Mouse (Mus musculus) G1E (cell line): ENCODE results near the gene Tas2r120. TPM values are rescaled to one million over a fixed set of nuclear protein-coding genes. Genes with fewer than 3 reads are reported as not detected.
A peak's percentile ranks its signal among the peaks of the same experiment; 100 is the strongest.
"Not testable (repeated sequence)": the region's sequence is repeated elsewhere in the genome, so short reads cannot be mapped to it uniquely, and the experiment has no call there.

Source experiments
- ATAC-seq: 2 replicates; pipeline ENCODE4 v1.8.0; 2016; ENCODE audit warnings: mild to moderate bottlenecking; ENCODE audit not compliant: insufficient number of reproducible peaks, poor library complexity, low FRiP score, severe bottlenecking; ENCODE audit errors: extremely low read depth
- DNase-seq: peaks from one replicate; pipeline ENCODE4 v3.0.0; 2012; ENCODE audit warnings: low spot score
- H3K27me3 ChIP-seq: 2 replicates; pipeline ENCODE4 v1.6.1; 2012; ENCODE audit warnings: mild to moderate bottlenecking, low read length, inconsistent platforms; ENCODE audit not compliant: insufficient read depth
- H3K36me3 ChIP-seq: replicated peaks from 2 replicates; pipeline ENCODE3; 2012; ENCODE audit warnings: mild to moderate bottlenecking, inconsistent platforms
- H3K4me1 ChIP-seq: 2 replicates; pipeline ENCODE4 v1.6.1; 2012; ENCODE audit warnings: low read depth, low read length, inconsistent platforms, mixed read lengths; ENCODE audit not compliant: insufficient read depth
- H3K4me3 ChIP-seq: 2 replicates; pipeline ENCODE4 v1.5.1; 2012; ENCODE audit warnings: low read depth, mild to moderate bottlenecking, inconsistent platforms, low read length, moderate library complexity, mixed read lengths
- H3K9me3 ChIP-seq: replicated peaks from 2 replicates; pipeline ENCODE4 v1.6.1; 2012; ENCODE audit warnings: inconsistent platforms
- CTCF ChIP-seq: IDR thresholded peaks from 2 replicates; pipeline ENCODE4 v1.5.1; 2012; ENCODE audit warnings: low read depth, low read length, inconsistent platforms, mixed read lengths
- GATA1 ChIP-seq: IDR thresholded peaks from 2 replicates; pipeline ENCODE4 v1.6.1; 2012; ENCODE audit warnings: borderline replicate concordance, low read length, inconsistent platforms, mixed read lengths
- GATA2 ChIP-seq: IDR thresholded peaks from 2 replicates; pipeline ENCODE4 v1.6.1; 2012; ENCODE audit warnings: low read depth, low read length, inconsistent platforms, borderline replicate concordance
- POLR2AphosphoS5 ChIP-seq: IDR thresholded peaks from 2 replicates; pipeline ENCODE4 v1.6.1; 2012; ENCODE audit warnings: low read depth, low read length, inconsistent platforms; ENCODE audit not compliant: insufficient replicate concordance
- TAL1 ChIP-seq: conservative IDR thresholded peaks from 2 replicates; pipeline ENCODE4 v1.6.1; 2012; ENCODE audit warnings: low read depth, low read length, inconsistent platforms, mixed read lengths
- polyA plus RNA-seq: library from polyadenylated mRNA; stranded (reverse); fragments of >175 nt; gene quantifications from 2 replicates; pipeline ENCODE4 v1.2.3, GENCODE M21; 2012
- total RNA-seq, 2 experiments: library from RNA; stranded (forward) in 1 of 2; stranded (reverse) in 1 of 2; fragments of 200-1000 nt in 1 of 2; fragments of >200 nt in 1 of 2; fragmentation: Nextera tagmentation in 1 of 2; gene quantifications; 2 replicates each; pipeline ENCODE4 v1.2.3; 2014 to 2017

Gene Tas2r120
- total RNA-seq (2014; fragmentation: Nextera tagmentation) (not detected in 2 replicates), total RNA-seq (2017) (0.12 TPM in 1 of 2 replicates, not detected in the other), polyA plus RNA-seq (not detected in 2 replicates)

GRCm38 (mm10) chr6:132656653-132657052, at the start of gene Tas2r120:
Tas2r120 (plus strand) TSS chr6:132656953.
- Histone ChIP-seq H3K9me3 (0 out of 2 replicates have a peak, but pooled peaks cover 2% of the 10 kb centered on the region), H3K36me3 (no peaks in the 10 kb centered on the region), H3K27me3 (no peaks in the 10 kb centered on the region), H3K4me1 (no peaks in the 10 kb centered on the region), H3K4me3 (no peak within 1 kb of the TSS)
- TF ChIP-seq POLR2AphosphoS5 (no peak), GATA2 (no peak), CTCF (no peak), GATA1 (no peak), TAL1 (no peak)
- no peak for ATAC-seq
- no peak for DNase-seq

GRCm38 (mm10) chr6:132649399-132649798, 7.4 kb upstream of the Tas2r120 start:
- ATAC-seq = peak; percentile 45
- no peak for TF ChIP-seq GATA2
- H3K36me3 ChIP-seq = no peaks in the 10 kb centered on the region
- no peaks in the 10 kb centered on the region for H3K27me3 ChIP-seq
- H3K4me1 ChIP-seq = no peaks in the 10 kb centered on the region
- H3K9me3 ChIP-seq = no peaks in the 10 kb centered on the region
- no peak overlapping the region for H3K4me3 ChIP-seq
- no peak for DNase-seq

- TF ChIP-seq GATA2 = no peak
- no peak for TF ChIP-seq TAL1
- no peak for TF ChIP-seq GATA1
- no peak for TF ChIP-seq POLR2AphosphoS5
- TF ChIP-seq CTCF = no peak
- no peaks in the 10 kb centered on the region for H3K36me3 ChIP-seq
- no peaks in the 10 kb centered on the region for H3K9me3 ChIP-seq
- ATAC-seq (no peak), DNase-seq (no peak)
- no peaks in the 10 kb centered on the region for H3K4me1 ChIP-seq
- H3K27me3 ChIP-seq = no peaks in the 10 kb centered on the region
- no peak within 1 kb of the TSS for H3K4me3 ChIP-seq
Measured at GRCm38 (mm10) chr6:132651426-132651825, 5.3 kb upstream of the Tas2r120 start, which contains the start of gene A630073D07Rik. A630073D07Rik (minus strand) TSS chr6:132651526.

GRCm38 (mm10) chr6:132691596-132691995, 34.8 kb downstream of the Tas2r120 start:
- not testable (repeated sequence) for H3K4me1 ChIP-seq, H3K36me3 ChIP-seq, H3K9me3 ChIP-seq, ATAC-seq, DNase-seq, H3K4me3 ChIP-seq, H3K27me3 ChIP-seq

GRCm38 (mm10) chr6:132700907-132701306, 44.2 kb downstream of the Tas2r120 start, which contains the start of gene Tas2r121:
Tas2r121 (minus strand) TSS chr6:132701007.
- H3K27me3 ChIP-seq = no peaks in the 10 kb centered on the region
- no peaks in the 10 kb centered on the region for H3K4me1 ChIP-seq
- H3K9me3 ChIP-seq = no peaks in the 10 kb centered on the region
- H3K36me3 ChIP-seq = no peaks in the 10 kb centered on the region
- no peak for DNase-seq
- H3K4me3 ChIP-seq = no peak within 1 kb of the TSS
- ATAC-seq = no peak
- no peak for TF ChIP-seq TAL1
- no peak for TF ChIP-seq GATA2
- TF ChIP-seq POLR2AphosphoS5 = no peak
- TF ChIP-seq GATA1 = no peak
- TF ChIP-seq CTCF = no peak

Other genes with a start within 250 kb of the Tas2r120 start
- not detected in 2 replicates for gene Prh1, start 87.1 kb upstream of the Tas2r120 start, total RNA-seq (2014; fragmentation: Nextera tagmentation)
- gene Prh1, start 87.1 kb upstream of the Tas2r120 start, total RNA-seq (2017) = not detected in 2 replicates
- gene Prh1, start 87.1 kb upstream of the Tas2r120 start, polyA plus RNA-seq = not detected in 2 replicates
- not detected in 2 replicates for gene Prp2, start 61.0 kb upstream of the Tas2r120 start, total RNA-seq (2014; fragmentation: Nextera tagmentation)
- not detected in 2 replicates for gene Prp2, start 61.0 kb upstream of the Tas2r120 start, total RNA-seq (2017)
- gene Prp2, start 61.0 kb upstream of the Tas2r120 start, polyA plus RNA-seq = not detected in 2 replicates
- gene A630073D07Rik, start 5.4 kb upstream of the Tas2r120 start, total RNA-seq (2014; fragmentation: Nextera tagmentation) = not detected in 2 replicates
- gene A630073D07Rik, start 5.4 kb upstream of the Tas2r120 start, total RNA-seq (2017) = 0.16 TPM in 1 of 2 replicates, not detected in the other
- gene A630073D07Rik, start 5.4 kb upstream of the Tas2r120 start, polyA plus RNA-seq = not detected in 2 replicates
- gene Tas2r121, start 44.1 kb downstream of the Tas2r120 start, total RNA-seq (2014; fragmentation: Nextera tagmentation) = not detected in 2 replicates
- gene Tas2r121, start 44.1 kb downstream of the Tas2r120 start, total RNA-seq (2017) = not detected in 2 replicates
- gene Tas2r121, start 44.1 kb downstream of the Tas2r120 start, polyA plus RNA-seq = not detected in 2 replicates
- gene Tas2r122, start 55.0 kb downstream of the Tas2r120 start, total RNA-seq (2014; fragmentation: Nextera tagmentation) = not detected in 2 replicates
- not detected in 2 replicates for gene Tas2r122, start 55.0 kb downstream of the Tas2r120 start, total RNA-seq (2017)
- gene Tas2r122, start 55.0 kb downstream of the Tas2r120 start, polyA plus RNA-seq = not detected in 2 replicates
- gene Tas2r115, start 81.1 kb downstream of the Tas2r120 start, total RNA-seq (2014; fragmentation: Nextera tagmentation) = not detected in 2 replicates
- gene Tas2r115, start 81.1 kb downstream of the Tas2r120 start, total RNA-seq (2017) = not detected in 2 replicates
- gene Tas2r115, start 81.1 kb downstream of the Tas2r120 start, polyA plus RNA-seq = not detected in 2 replicates
- gene Tas2r124, start 97.8 kb downstream of the Tas2r120 start, total RNA-seq (2014; fragmentation: Nextera tagmentation) = not detected in 2 replicates
- gene Tas2r124, start 97.8 kb downstream of the Tas2r120 start, total RNA-seq (2017) = 0.16 TPM in 1 of 2 replicates, not detected in the other
- not detected in 2 replicates for gene Tas2r124, start 97.8 kb downstream of the Tas2r120 start, polyA plus RNA-seq
- gene Tas2r102, start 105.2 kb downstream of the Tas2r120 start, total RNA-seq (2014; fragmentation: Nextera tagmentation) = not detected in 2 replicates
- gene Tas2r102, start 105.2 kb downstream of the Tas2r120 start, total RNA-seq (2017) = not detected in 2 replicates
- not detected in 2 replicates for gene Tas2r102, start 105.2 kb downstream of the Tas2r120 start, polyA plus RNA-seq
- gene Tas2r136, start 121.2 kb downstream of the Tas2r120 start, total RNA-seq (2014; fragmentation: Nextera tagmentation) = not detected in 2 replicates
- 0.11 TPM in 1 of 2 replicates, not detected in the other for gene Tas2r136, start 121.2 kb downstream of the Tas2r120 start, total RNA-seq (2017)
- gene Tas2r136, start 121.2 kb downstream of the Tas2r120 start, polyA plus RNA-seq = not detected in 2 replicates
- not detected in 2 replicates for gene Tas2r117, start 145.9 kb downstream of the Tas2r120 start, total RNA-seq (2014; fragmentation: Nextera tagmentation)
- not detected in 2 replicates for gene Tas2r117, start 145.9 kb downstream of the Tas2r120 start, total RNA-seq (2017)
- gene Tas2r117, start 145.9 kb downstream of the Tas2r120 start, polyA plus RNA-seq = not detected in 2 replicates
- gene Tas2r123, start 190.2 kb downstream of the Tas2r120 start, total RNA-seq (2014; fragmentation: Nextera tagmentation) = not detected in 2 replicates
- gene Tas2r123, start 190.2 kb downstream of the Tas2r120 start, total RNA-seq (2017) = 0.16 and 0.23 TPM in 2 replicates
- gene Tas2r123, start 190.2 kb downstream of the Tas2r120 start, polyA plus RNA-seq = not detected in 2 replicates
- gene Tas2r116, start 198.5 kb downstream of the Tas2r120 start, total RNA-seq (2014; fragmentation: Nextera tagmentation) = not detected in 2 replicates
- gene Tas2r116, start 198.5 kb downstream of the Tas2r120 start, total RNA-seq (2017) = 0.16 TPM in 1 of 2 replicates, not detected in the other
- not detected in 2 replicates for gene Tas2r116, start 198.5 kb downstream of the Tas2r120 start, polyA plus RNA-seq
- gene Tas2r110, start 211.1 kb downstream of the Tas2r120 start, total RNA-seq (2014; fragmentation: Nextera tagmentation) = not detected in 2 replicates
- 0.33 TPM in 1 of 2 replicates, not detected in the other for gene Tas2r110, start 211.1 kb downstream of the Tas2r120 start, total RNA-seq (2017)
- gene Tas2r110, start 211.1 kb downstream of the Tas2r120 start, polyA plus RNA-seq = not detected in 2 replicates
- gene Tas2r113, start 236.1 kb downstream of the Tas2r120 start, total RNA-seq (2014; fragmentation: Nextera tagmentation) = not detected in 2 replicates
- 0.11 TPM in 1 of 2 replicates, not detected in the other for gene Tas2r113, start 236.1 kb downstream of the Tas2r120 start, total RNA-seq (2017)
- not detected in 2 replicates for gene Tas2r113, start 236.1 kb downstream of the Tas2r120 start, polyA plus RNA-seq